Mouse (Mus musculus): ENCODE results near the gene Sag. TPM values are rescaled to one million over a fixed set of nuclear protein-coding genes. Genes with fewer than 3 reads are reported as not detected.

The Sag gene
- total RNA-seq, 2 experiments from 2014 or later = 0.20 to 0.39 TPM

DNA sequence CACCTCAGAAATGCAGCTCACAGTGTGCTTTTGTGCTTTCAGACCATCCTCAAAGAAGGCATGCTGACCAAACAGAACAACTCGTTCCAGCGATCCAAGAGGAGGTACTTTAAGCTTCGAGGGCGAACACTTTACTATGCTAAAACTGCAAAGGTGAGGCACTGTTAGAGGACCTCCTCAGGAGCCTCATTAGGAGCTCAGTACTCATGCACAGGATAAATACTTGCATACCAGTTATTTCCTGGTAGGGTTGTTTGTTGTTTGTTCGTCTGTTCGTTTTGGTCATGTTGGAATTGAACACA lies 76.8 kb downstream of the Sag start:
- DNase-seq (ENCODE audit: low spot score) = no peak
- intact Hi-C loops (cut with DNase I) = no loop called here

DNA sequence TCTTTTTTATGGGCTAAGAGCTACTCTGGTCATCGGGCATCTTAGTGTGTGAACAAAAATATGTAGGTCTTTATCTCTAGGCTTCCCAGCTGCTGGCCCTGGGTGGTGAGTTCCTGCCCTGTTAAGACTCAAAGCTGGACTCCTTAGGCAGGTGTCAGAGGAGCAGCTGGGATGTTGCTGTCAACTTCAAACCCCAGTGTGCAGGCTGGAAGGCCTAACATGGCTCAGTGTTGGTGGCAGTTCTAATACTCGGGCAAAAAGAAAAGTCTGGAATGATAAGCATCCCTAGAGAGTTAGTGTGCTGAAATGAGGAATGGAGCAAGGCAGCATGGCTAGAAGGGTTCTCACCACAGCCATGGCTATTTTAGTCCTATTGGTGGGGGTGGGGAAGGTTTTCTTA lies 77.4 kb downstream of the Sag start:
- peak; percentile 27 for DNase-seq (ENCODE audit: low spot score)
- intact Hi-C loops (cut with DNase I) = no loop called here

DNA sequence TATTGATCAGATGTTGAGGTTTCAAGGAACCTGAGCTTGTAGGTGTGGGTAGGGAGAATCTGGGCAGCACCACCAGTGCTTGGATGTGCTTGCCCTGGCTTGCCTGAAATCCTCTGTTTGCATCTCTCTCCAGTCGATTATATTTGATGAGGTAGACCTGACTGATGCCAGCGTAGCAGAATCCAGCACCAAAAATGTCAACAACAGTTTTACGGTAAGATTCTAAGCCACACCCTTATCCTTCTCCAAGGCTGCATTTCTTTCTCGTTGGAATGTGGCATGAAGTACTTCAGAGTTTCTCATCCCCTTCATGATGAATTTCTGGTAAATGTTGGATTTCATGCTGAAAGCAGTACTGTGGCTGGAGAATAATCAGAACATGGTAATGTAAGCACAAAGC lies 78.2 kb downstream of the Sag start:
- no peak for DNase-seq (ENCODE audit: low spot score)
- intact Hi-C loops (cut with DNase I) = no loop called here

DNA sequence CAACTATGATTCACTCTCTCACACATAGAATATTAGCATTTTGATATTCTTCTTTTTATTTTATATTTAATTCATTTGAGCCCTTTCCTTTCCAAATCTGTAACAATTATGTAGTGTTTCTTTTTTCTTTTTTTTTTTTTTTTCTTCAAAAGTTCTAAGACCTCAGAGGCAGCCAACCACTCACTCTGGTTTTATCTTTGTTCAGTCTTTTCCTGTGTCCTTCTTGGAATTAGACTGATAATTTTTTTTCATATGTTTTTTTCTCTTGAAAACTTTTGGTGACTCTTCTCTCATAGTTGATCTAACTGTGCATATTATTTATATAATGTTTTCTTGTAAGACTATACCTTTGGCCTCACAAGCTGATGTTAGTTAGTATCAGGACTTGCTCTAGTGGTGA lies 79.1 kb downstream of the Sag start:
- DNase-seq (ENCODE audit: low spot score) = no peak
- intact Hi-C loops (cut with DNase I) = no loop called here

DNA sequence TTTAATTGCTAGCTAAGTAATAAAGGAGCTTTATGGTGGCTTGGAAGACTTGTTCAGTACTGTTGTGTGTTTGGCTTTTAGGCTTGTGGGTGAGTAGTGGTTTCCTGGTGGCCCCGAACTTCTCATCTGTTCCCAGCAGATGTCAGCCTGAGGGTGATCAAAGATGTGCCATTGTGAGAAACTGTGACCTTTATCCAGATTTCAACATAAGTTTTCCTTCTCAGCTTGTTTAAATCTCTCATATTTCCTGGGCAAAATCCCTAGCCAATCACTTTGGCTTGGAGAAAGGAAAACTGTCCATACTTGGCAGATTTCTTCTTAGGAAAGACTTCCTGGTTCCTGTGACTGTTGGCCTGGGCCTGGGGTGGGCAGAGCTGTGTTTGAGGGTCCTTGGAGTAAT lies 87.5 kb downstream of the Sag start:
- DNase-seq (ENCODE audit: low spot score) = no peak
- intact Hi-C loops (cut with DNase I) = no loop called here

DNA sequence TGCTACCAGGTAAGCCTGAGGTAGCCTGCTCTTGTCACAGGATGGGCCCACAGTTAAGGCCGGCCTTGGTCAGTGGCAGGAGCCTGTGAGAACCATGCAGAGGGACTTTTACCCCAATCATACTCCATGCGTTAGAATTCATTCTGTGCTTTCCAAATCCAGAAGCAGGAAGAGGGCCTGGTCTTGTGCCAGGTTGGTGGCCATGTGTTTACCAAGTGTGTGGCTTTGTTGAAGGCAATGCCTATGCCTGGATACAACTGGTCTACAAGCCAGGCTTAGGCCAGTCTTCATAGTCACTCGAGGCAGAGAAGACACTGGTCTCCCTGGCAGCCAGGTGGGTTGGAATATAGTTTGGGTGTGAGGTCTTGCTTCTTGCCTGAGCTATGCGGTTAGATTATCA lies 88.2 kb downstream of the Sag start:
- intact Hi-C loops (cut with DNase I) = no loop called here
- DNase-seq (ENCODE audit: low spot score) = no peak

DNA sequence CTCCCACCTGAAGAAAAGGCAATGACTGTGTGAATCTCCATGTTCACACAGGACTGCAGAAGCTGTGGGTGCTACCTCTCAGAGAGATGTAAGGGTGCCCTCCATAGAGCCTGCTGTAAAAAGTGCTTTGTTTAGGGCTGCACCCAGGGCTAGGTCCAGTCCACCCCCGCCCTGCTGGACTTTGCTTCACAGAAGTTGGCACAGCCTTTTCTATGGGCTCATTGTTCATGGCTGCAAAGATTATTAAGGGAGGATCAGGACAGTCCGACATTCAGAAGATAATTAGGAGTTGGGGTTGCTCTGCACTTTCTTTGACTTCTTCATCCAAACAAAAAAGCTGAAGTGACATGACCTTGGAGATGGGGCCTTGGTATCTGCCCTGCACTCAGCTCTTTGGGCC lies 89.0 kb downstream of the Sag start:
- DNase-seq (ENCODE audit: low spot score) = no peak
- intact Hi-C loops (cut with DNase I) = no loop called here

DNA sequence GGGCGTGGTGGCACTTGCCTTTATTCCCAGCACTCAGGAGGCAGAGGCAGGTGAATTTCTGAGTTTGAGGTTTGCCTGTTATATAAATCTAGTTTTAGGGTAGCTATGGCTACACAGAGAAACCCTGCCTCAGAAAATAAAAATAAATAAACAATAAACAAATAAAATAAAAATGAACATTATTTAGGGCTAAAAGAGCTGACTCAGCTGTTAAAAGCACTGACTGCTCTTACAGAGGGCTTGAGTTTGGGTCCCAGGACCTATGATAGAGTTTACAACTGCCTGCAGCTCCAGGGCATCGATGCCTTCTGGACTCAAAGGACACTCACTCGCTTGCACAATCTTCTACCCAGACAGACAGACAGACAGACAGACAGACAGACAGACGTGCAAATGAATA lies 89.9 kb downstream of the Sag start:
- intact Hi-C loops (cut with DNase I) = no loop called here
- no peak for DNase-seq (ENCODE audit: low spot score)

Other genes with a start within 250 kb of the Sag start
- gene Ngef, start 229.8 kb upstream of the Sag start, total RNA-seq (2021) = under 1 TPM; 0.36 to 0.49 TPM
- 10 to 100 TPM; 10.4 to 12.5 TPM for gene Inpp5d, start 183.4 kb upstream of the Sag start, total RNA-seq (2021)
- gene Atg16l1, start 47.8 kb upstream of the Sag start, total RNA-seq (2021) = 10 to 100 TPM; 29.3 to 30.5 TPM
- 10 to 100 TPM; 56.5 to 56.7 TPM for gene Dgkd, start 49.6 kb downstream of the Sag start, total RNA-seq (2021)
- 10 to 100 TPM; 16.1 to 19.4 TPM for gene Usp40, start 204.9 kb downstream of the Sag start, total RNA-seq (2021)

Data from heart, postnatal 25 days (tissue).